Mouse (Mus musculus) liver, postnatal 0 days (tissue): ENCODE measurements around the gene Slc5a2.

Experiments used
- CTCF ChIP-seq: sonication (generic); IDR thresholded peaks from 2 replicates; pipeline ENCODE4 v1.5.1; 2016; ENCODE audit warnings: antibody characterized with exemption, low read depth
- EP300 ChIP-seq: IDR thresholded peaks from 2 replicates; pipeline ENCODE4 v1.6.1; 2016; ENCODE audit warnings: antibody characterized with exemption, low read depth, mild to moderate bottlenecking

GRCm38 (mm10) chr7:128236856-128237592, 28.4 kb upstream of the Slc5a2 start, which contains the start of gene Armc5:
- TF ChIP-seq EP300 (no peak), CTCF (peak; percentile 88)
